Mouse (Mus musculus) embryonic facial prominence, embryonic 14.5 days (tissue): ENCODE results near the gene Wdr63. TPM values are rescaled to one million over a fixed set of nuclear protein-coding genes. Genes with fewer than 3 reads are reported as not detected.

ENCODE experiments used
- ATAC-seq: fragments of 200-750 bp; cut with Nextera tagmentation; 2 replicates; pipeline ENCODE4 v1.8.0; 2017; ENCODE audit warnings: low read depth, moderate number of reproducible peaks, moderate TSS enrichment
- DNase-seq: peaks from one replicate; pipeline ENCODE4 v3.0.0-alpha.2; 2015; ENCODE audit warnings: low spot score
- H3K27ac ChIP-seq: fragments of 300-500 bp; sonication (generic); replicated peaks from 2 replicates; pipeline ENCODE4 v1.5.1; 2014; ENCODE audit warnings: low read depth, mild to moderate bottlenecking, low read length, moderate library complexity
- H3K27me3 ChIP-seq: fragments of 300-500 bp; sonication (generic); replicated peaks from 2 replicates; pipeline ENCODE4 v1.6.1; 2014; ENCODE audit warnings: low read length; ENCODE audit not compliant: control insufficient read depth, insufficient read depth
- H3K36me3 ChIP-seq: fragments of 300-500 bp; sonication (generic); 2 replicates; pipeline ENCODE4 v1.6.1; 2014; ENCODE audit warnings: low read length, mixed read lengths; ENCODE audit not compliant: control insufficient read depth, insufficient read depth
- H3K4me1 ChIP-seq: fragments of 300-500 bp; sonication (generic); 2 replicates; pipeline ENCODE4 v1.6.1; 2014; ENCODE audit warnings: antibody characterized with exemption, low read length; ENCODE audit not compliant: control insufficient read depth, insufficient read depth
- H3K4me2 ChIP-seq: fragments of 300-500 bp; sonication (generic); 2 replicates; pipeline ENCODE4 v1.6.1; 2014; ENCODE audit warnings: low read depth, mild to moderate bottlenecking, low read length, moderate library complexity, mixed read lengths
- H3K4me3 ChIP-seq: fragments of 300-500 bp; sonication (generic); 2 replicates; pipeline ENCODE4 v1.5.1; 2014; ENCODE audit warnings: low read depth, mild to moderate bottlenecking, low read length
- H3K9ac ChIP-seq: fragments of 300-500 bp; sonication (generic); 2 replicates; pipeline ENCODE4 v1.6.1; 2014; ENCODE audit warnings: low read depth, mild to moderate bottlenecking, low read length, moderate library complexity, mixed read lengths
- H3K9me3 ChIP-seq: fragments of 300-500 bp; sonication (generic); 2 replicates; pipeline ENCODE4 v1.6.1; 2016; ENCODE audit warnings: low read length; ENCODE audit not compliant: control insufficient read depth
- WGBS: fragments of 180-500 bp; shearing (Covaris S2); extraction: QIAGEN DNeasy Blood & Tissue Kit; methylation state at CpG from one replicate; pipeline ENCODE4 v1.1.7; 2014; 5-methylcytosine and 5-hydroxymethylcytosine counted together
- polyA plus RNA-seq: library from polyadenylated mRNA; unstranded; fragments of >200 nt; fragmentation: Nextera tagmentation; extraction: Ambion mirVana; gene quantifications from 2 replicates; pipeline ENCODE4 v1.2.1, GENCODE M21; 2014

Wdr63 gene
- polyA plus RNA-seq, 1 experiment from 2014 or later: 2.3 TPM

- H3K4me1 ChIP-seq: no peaks in the 10 kb centered on the region
- no peak overlapping the region for H3K4me2 ChIP-seq
- no peak overlapping the region for H3K9ac ChIP-seq
- DNase-seq: no peak
- H3K36me3 ChIP-seq: peaks cover 7% of the 10 kb centered on the region; the same call in 1 of the 2 replicates
- no peaks in the 10 kb centered on the region for H3K9me3 ChIP-seq
- 82% methylated on average over 7 of the region's 7 CpGs for WGBS
- H3K27ac ChIP-seq: no peak overlapping the region
- H3K4me3 ChIP-seq: no peak overlapping the region
- no peaks in the 10 kb centered on the region for H3K27me3 ChIP-seq
- ATAC-seq: no peak
Measured at GRCm38 (mm10) chr3:146024746-146025145, 83.2 kb downstream of the Wdr63 start.

GRCm38 (mm10) chr3:146022232-146022631 is 85.7 kb downstream of the Wdr63 start:
- Histone ChIP-seq H3K9me3 (no peaks in the 10 kb centered on the region), H3K36me3 (peaks cover 14% of the 10 kb centered on the region; the same call in 1 of the 2 replicates), H3K27me3 (no peaks in the 10 kb centered on the region), H3K27ac (no peak overlapping the region), H3K4me1 (no peaks in the 10 kb centered on the region), H3K4me3 (no peak overlapping the region), H3K9ac (no peak overlapping the region), H3K4me2 (no peak overlapping the region)
- DNase-seq (no peak), ATAC-seq (no peak)
- WGBS: 84% methylated on average over 9 of the region's 9 CpGs

DNA sequence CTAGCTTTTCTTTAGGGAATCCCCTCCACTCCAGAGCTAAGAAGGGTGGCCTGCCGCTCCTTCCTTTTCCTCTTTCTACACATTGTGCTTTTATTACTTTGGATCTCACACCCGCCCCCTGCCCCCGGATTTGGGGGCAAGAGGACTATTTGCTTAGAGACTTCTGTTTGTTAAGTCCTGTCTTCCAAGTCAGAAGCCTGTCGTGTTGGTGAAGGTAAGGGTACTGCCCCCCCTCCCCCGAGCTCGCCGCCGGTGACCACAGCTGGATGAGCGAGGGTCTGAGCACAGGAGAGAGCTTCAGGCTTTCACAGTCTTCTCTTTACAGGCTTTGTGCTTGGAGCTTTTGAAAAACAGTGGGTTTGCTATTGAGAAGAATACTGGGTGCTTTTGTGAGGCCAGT is 90.4 kb downstream of the Wdr63 start:
- Histone ChIP-seq H3K4me1 (no peaks in the 10 kb centered on the region), H3K9me3 (no peaks in the 10 kb centered on the region), H3K27ac (no peak overlapping the region), H3K36me3 (peaks cover 52% of the 10 kb centered on the region), H3K4me3 (no peak overlapping the region), H3K27me3 (no peaks in the 10 kb centered on the region), H3K9ac (no peak overlapping the region), H3K4me2 (no peak overlapping the region)
- ATAC-seq: no peak
- DNase-seq: no peak
- WGBS: 68% methylated on average over 9 of the region's 9 CpGs

DNA sequence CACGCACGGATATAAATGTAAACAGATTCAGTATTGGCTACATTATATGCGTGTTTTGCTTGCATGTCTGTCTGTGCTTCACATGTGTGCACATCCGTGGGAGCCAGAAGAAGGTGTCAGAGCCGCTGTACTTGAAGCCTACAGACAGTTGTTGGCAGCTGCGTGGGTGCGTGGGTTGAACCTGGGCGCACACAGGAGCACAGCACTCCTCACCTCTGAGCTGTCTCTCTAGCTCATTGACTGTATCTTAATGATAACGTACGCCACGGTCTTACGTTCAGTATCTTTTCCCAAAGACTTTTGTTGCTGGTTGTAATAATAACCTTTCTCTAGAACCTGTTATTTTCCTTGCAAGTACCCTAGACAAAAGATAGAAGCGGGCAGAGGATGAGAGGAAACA is 91.0 kb downstream of the Wdr63 start:
- no peak overlapping the region for H3K9ac ChIP-seq
- no peak overlapping the region for H3K27ac ChIP-seq
- H3K27me3 ChIP-seq: no peaks in the 10 kb centered on the region
- ATAC-seq: no peak
- H3K36me3 ChIP-seq: peaks cover 47% of the 10 kb centered on the region
- no peaks in the 10 kb centered on the region for H3K4me1 ChIP-seq
- H3K4me3 ChIP-seq: no peak overlapping the region
- H3K9me3 ChIP-seq: no peaks in the 10 kb centered on the region
- no peak overlapping the region for H3K4me2 ChIP-seq
- DNase-seq: no peak
- WGBS: 91% methylated on average over 13 of the region's 13 CpGs

GRCm38 (mm10) chr3:146014321-146014720 is 93.6 kb downstream of the Wdr63 start:
- H3K27me3 ChIP-seq: no peaks in the 10 kb centered on the region
- 92% methylated on average over 12 of the region's 12 CpGs for WGBS
- H3K9me3 ChIP-seq: no peaks in the 10 kb centered on the region
- H3K4me1 ChIP-seq: peaks cover 9% of the 10 kb centered on the region; the same call in 1 of the 2 replicates
- H3K4me2 ChIP-seq: no peak overlapping the region
- H3K36me3 ChIP-seq: peaks cover 43% of the 10 kb centered on the region
- ATAC-seq: no peak
- H3K4me3 ChIP-seq: no peak overlapping the region
- no peak overlapping the region for H3K27ac ChIP-seq
- no peak for DNase-seq
- no peak overlapping the region for H3K9ac ChIP-seq

DNA sequence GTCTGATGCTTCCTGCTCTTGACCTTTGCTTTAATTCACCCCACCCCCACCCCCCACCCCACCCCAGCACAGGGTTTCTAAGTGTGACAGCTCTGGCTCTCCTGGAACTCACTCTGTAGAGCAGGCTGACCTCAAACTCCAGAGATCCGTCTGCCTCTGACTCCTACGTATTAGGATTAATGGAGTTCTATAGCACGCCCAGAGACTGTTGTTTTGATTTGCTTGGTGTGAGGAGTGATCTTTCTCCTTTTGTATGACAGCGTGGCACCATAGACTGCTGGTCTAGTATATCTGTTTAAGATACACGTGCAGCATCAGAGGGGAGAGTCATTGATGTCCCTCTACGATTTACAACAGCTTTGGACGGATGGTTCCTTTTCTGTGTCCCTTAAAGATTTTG is 94.4 kb downstream of the Wdr63 start:
- H3K4me3 ChIP-seq: no peak overlapping the region
- DNase-seq (no peak), ATAC-seq (no peak)
- peaks cover 9% of the 10 kb centered on the region; the same call in 1 of the 2 replicates for H3K4me1 ChIP-seq
- H3K27me3 ChIP-seq: no peaks in the 10 kb centered on the region
- no peak overlapping the region for H3K9ac ChIP-seq
- no peaks in the 10 kb centered on the region for H3K9me3 ChIP-seq
- 91% methylated on average over 7 of the region's 7 CpGs for WGBS
- H3K4me2 ChIP-seq: no peak overlapping the region
- peaks cover 45% of the 10 kb centered on the region for H3K36me3 ChIP-seq
- no peak overlapping the region for H3K27ac ChIP-seq

- Histone ChIP-seq H3K9ac (no peak overlapping the region), H3K27me3 (no peaks in the 10 kb centered on the region), H3K27ac (no peak overlapping the region), H3K4me2 (no peak overlapping the region), H3K4me3 (no peak overlapping the region), H3K9me3 (no peaks in the 10 kb centered on the region), H3K36me3 (peaks cover 48% of the 10 kb centered on the region), H3K4me1 (peaks cover 9% of the 10 kb centered on the region; the same call in 1 of the 2 replicates)
- DNase-seq (no peak), ATAC-seq (no peak)
- 67% methylated on average over 8 of the region's 8 CpGs for WGBS
Measured at GRCm38 (mm10) chr3:146011544-146012218, 96.2 kb downstream of the Wdr63 start.

GRCm38 (mm10) chr3:146010751-146011150 is 97.2 kb downstream of the Wdr63 start:
- Histone ChIP-seq H3K27me3 (no peaks in the 10 kb centered on the region), H3K27ac (peak overlapping the region; percentile 87), H3K9me3 (no peaks in the 10 kb centered on the region), H3K4me2 (peak overlapping the region; percentile 33; the same call in 1 of the 2 replicates), H3K9ac (no peak overlapping the region), H3K36me3 (peaks cover 47% of the 10 kb centered on the region), H3K4me1 (peaks cover 9% of the 10 kb centered on the region; the same call in 1 of the 2 replicates), H3K4me3 (no peak overlapping the region)
- ATAC-seq: peak; percentile 75
- no peak for DNase-seq
- whole genome bisulfite sequencing: 69% methylated on average over 4 of the region's 4 CpGs
